Mouse (Mus musculus): ENCODE data around the gene Nrip1. TPM values are rescaled to one million over a fixed set of nuclear protein-coding genes. Genes with fewer than 3 reads are reported as not detected.

The Nrip1 gene
- total RNA-seq, 2 experiments from 2014 or later = 12.2 to 21.6 TPM

DNA sequence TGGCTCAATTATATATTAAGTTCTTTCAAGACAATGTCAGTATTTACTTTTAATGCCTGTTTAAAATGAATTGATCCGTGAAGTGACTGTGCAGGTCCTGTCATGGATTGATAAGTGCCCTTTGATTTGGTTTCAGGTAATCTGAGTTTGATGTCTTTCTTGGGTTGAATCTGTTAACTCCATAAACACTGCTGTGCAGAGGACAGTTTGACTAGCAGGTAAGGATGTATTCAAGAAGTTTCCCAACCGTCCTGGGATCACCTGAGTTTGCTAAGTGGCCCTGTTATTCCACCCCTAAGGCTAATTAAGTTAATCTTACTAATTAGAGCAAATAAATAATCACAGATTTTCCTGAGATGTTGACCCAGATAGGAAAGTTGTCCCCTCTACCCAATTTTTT lies 84.1 kb downstream of the Nrip1 start:
- no peak for ATAC-seq (ENCODE audit: poor library complexity, severe bottlenecking)

- no peak for ATAC-seq (ENCODE audit: poor library complexity, severe bottlenecking)
Observed at GRCm38 (mm10) chr16:76283796-76284195, 89.8 kb downstream of the Nrip1 start.

GRCm38 (mm10) chr16:76281850-76282249 lies 91.8 kb downstream of the Nrip1 start:
- ATAC-seq (ENCODE audit: poor library complexity, severe bottlenecking) = no peak

DNA sequence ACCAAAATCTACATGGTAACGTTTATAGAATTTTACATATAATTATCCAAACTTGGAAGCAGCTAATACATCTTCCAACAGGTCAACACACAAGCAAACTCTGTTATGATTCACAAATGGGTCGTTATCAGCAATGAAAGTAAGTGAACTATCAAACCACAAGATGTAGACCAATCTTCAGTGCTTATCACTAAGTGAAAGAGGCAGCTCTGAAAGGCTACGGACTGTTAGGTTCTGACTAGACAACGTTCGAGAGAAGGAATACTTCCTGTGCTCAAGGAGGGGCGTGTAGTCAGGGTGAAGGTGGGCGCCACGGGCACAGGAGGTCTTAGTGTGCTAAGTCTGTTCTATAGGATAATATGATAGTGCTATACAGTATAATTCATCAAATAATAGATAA lies 93.3 kb downstream of the Nrip1 start:
- ATAC-seq (ENCODE audit: poor library complexity, severe bottlenecking) = no peak

DNA sequence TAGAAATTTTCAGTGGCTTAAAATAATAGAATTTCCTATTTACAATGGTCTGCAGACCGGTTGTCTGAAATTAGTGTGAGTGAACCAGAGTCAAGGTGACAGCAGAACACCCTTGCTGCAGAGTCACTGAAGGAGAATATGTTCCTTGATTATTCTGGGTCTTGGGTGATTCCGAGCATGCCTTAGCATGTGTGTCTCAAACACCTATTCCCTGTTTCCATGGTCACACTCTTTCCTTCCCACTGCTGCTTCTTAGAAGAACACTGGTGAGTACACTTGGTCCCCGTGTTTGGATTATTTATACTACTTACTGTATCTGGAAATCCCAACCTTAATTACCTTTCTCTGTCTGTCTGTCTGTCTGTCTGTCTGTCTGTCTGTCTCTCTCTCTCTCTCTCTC lies 97.4 kb downstream of the Nrip1 start:
- ATAC-seq (ENCODE audit: poor library complexity, severe bottlenecking) = no peak

- no peak for ATAC-seq (ENCODE audit: poor library complexity, severe bottlenecking)
Observed at GRCm38 (mm10) chr16:76275584-76275983, 98.0 kb downstream of the Nrip1 start.

- no peak for ATAC-seq (ENCODE audit: poor library complexity, severe bottlenecking)
Observed at GRCm38 (mm10) chr16:76275166-76275565, 98.5 kb downstream of the Nrip1 start.

DNA sequence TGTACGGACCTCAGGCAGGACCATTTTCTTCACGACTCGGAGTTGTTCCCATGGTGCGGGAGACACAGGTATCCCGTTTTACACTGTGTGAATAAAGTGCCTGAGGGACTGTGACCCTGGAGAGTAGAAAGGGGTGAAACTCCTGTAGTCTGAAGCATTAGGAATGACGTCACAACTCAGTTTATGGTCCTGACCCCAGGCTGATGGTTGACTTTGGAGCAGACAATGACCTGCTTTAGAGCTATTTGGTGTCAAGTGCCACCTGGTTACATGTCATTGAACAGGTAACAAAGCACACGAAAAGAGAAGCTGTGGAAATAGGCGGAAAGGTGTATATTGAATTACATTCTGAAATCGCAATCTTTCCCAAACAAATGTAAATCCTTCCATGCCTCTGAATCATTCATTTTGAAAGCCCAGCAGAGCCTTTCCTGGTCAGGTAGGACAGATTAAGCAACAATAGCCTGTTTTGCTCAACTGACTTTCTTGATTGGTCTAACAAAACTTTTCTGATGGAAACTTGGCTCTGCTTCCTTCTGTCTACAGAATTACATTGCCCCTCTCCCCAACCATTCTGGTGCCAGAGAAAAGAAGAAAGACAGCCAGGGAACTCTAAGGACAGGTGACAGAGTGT lies 106.9 kb downstream of the Nrip1 start:
- ATAC-seq (ENCODE audit: poor library complexity, severe bottlenecking) = no peak

GRCm38 (mm10) chr16:76265874-76266273 lies 107.8 kb downstream of the Nrip1 start:
- 0 out of 2 replicates have a peak, but pooled peaks have one; percentile 35 for ATAC-seq (ENCODE audit: poor library complexity, severe bottlenecking)

DNA sequence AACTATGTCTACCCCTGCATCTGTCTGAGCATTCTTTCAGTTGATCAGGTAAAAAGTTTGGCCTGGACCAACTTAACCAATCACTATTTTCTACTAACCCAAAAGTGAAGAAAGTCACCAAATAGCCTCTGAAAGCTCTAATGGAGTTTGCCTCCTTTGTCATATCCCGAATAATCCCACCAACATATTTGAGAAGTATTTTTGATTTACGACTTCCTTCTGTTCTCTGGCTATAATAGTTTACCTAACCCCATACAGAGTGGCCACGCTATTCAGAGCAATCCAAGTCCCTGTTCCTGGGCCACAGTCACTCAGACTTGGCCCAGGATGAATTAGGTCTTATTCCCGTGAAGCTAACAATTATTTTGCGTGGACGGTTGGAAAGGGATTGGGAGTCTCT lies 108.3 kb downstream of the Nrip1 start:
- no peak for ATAC-seq (ENCODE audit: poor library complexity, severe bottlenecking)

DNA sequence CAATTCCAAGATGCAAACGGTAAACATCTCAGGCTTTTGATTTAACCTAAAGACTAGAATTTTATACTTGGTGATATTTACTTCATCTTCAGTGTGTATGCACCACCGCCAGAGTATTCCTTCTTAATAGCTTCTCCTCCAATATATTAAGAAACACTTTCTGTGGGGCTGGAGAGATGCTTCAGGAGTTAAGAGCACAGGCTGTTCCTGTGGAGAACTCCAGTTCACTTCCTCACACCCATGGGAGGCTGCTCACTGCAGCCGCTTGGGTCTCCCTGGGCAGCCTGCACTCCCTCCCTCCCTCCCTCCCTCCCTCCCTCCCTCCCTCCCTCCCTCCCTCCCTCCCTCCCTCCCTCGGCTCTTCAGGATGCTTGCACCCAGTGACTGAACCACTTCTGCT lies 110.2 kb downstream of the Nrip1 start:
- ATAC-seq (ENCODE audit: poor library complexity, severe bottlenecking) = no peak

GRCm38 (mm10) chr16:76260296-76260695 lies 113.3 kb downstream of the Nrip1 start:
- no peak for ATAC-seq (ENCODE audit: poor library complexity, severe bottlenecking)

- ATAC-seq (ENCODE audit: poor library complexity, severe bottlenecking) = no peak
Observed at GRCm38 (mm10) chr16:76251826-76252225, 121.8 kb downstream of the Nrip1 start.

DNA sequence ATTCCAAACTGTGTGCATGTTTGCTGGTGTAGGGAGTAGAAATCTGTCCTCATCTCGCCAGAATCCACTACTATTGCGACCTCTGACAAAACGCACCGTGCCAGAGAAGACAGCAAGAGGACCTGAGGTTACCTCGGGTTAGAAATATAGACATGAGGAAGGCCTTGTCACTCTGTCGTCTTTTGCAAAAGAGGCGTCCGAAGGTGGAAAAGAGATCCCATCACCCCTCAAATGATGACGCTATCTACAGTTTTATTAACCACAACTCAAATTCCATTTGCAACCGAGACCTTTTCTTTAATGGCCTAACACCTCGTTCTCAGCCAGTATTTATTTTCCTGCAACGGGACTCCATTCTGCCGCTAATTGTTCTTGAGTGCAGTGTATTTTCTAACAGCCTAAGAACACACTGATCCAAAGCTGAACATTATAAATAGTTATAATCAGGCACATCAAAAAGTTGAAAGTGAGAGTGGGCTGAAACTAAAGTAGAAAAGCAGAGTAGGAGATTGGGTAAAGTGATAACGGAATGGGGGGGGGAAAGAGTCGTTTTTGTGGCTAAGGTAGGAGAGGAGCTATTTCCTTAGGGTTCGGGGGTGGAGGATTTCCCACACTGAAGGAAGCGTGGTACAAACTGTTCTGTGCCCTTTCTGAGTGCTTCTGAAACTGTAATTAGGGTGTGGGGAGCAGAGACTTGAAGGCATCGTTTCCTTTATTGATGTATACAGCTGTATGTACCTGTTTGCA lies 124.1 kb downstream of the Nrip1 start:
- no peak for ATAC-seq (ENCODE audit: poor library complexity, severe bottlenecking)

GRCm38 (mm10) chr16:76242850-76243249 lies 130.8 kb downstream of the Nrip1 start:
- ATAC-seq (ENCODE audit: poor library complexity, severe bottlenecking) = no peak

DNA sequence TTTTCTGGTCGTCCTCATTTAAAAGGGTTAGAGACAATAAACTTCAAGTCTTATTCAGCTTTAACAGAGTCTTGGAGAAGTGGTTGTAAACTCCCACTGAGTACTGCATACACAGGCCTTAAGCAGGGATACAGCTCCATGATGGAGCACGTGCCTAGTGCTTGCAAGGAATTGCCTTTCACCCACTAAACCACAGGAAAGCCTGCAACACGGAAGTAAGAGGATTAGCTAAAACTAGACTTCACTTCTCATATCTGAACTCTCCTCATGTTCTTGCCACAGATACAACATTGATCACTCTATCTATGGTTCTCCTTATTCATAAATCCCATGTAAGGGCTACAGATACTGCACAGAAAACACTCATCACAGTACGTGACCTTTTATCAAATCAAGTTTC lies 132.4 kb downstream of the Nrip1 start:
- peak; percentile 43; the same call in 1 of the 2 replicates for ATAC-seq (ENCODE audit: poor library complexity, severe bottlenecking)

DNA sequence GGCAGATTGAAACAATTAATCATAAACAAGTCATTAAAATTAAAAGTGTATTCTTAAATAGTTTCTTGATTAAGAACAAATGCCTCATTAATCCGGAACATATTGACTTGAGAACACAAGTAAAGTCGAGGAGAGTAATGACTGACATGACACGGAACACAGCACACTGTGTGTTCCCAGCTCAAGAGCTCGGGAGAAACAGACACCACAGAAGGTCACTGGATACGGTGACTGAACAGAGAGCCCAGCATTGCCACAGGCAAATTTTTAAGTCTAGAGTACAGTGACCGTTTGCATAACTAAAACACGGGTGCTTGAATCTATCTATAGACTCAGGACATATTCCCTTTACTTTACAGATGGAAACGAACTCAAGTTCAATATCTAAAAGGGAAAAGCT lies 134.3 kb downstream of the Nrip1 start:
- no peak for ATAC-seq (ENCODE audit: poor library complexity, severe bottlenecking)

- no peak for ATAC-seq (ENCODE audit: poor library complexity, severe bottlenecking)
Observed at GRCm38 (mm10) chr16:76238784-76239183, 134.8 kb downstream of the Nrip1 start.
